Mouse (Mus musculus): ENCODE measurements around the gene Inka2. TPM values are rescaled to one million over a fixed set of nuclear protein-coding genes. Genes with fewer than 3 reads are reported as not detected.
A peak's percentile ranks its signal among the peaks of the same experiment; 100 is the strongest.
"Not testable (repeated sequence)": the region's sequence is repeated elsewhere in the genome, so short reads cannot be mapped to it uniquely, and the experiment has no call there.

Gene Inka2
- total RNA-seq, 2 experiments from 2014 or later, result not detected

- no peak for ATAC-seq (replicated peaks; ENCODE audit: low FRiP score, poor library complexity, severe bottlenecking)
Measured at GRCm38 (mm10) chr3:105695476-105696386, 8.7 kb upstream of the Inka2 start.

GRCm38 (mm10) chr3:105696387-105697147 is 7.8 kb upstream of the Inka2 start:
- no peak for ATAC-seq (replicated peaks; ENCODE audit: low FRiP score, poor library complexity, severe bottlenecking)

- no peak for ATAC-seq (replicated peaks; ENCODE audit: low FRiP score, poor library complexity, severe bottlenecking)
Measured at GRCm38 (mm10) chr3:105697148-105697441, 7.3 kb upstream of the Inka2 start.

GRCm38 (mm10) chr3:105698311-105698710 is 6.1 kb upstream of the Inka2 start:
- peak; percentile 49 for ATAC-seq (replicated peaks; ENCODE audit: low FRiP score, poor library complexity, severe bottlenecking)

- ATAC-seq (replicated peaks; ENCODE audit: low FRiP score, poor library complexity, severe bottlenecking), result peak; percentile 90
Measured at GRCm38 (mm10) chr3:105699241-105699933, 5.0 kb upstream of the Inka2 start.

GRCm38 (mm10) chr3:105700786-105701185 is 3.6 kb upstream of the Inka2 start:
- not testable (repeated sequence) for ATAC-seq (replicated peaks; ENCODE audit: low FRiP score, poor library complexity, severe bottlenecking)

GRCm38 (mm10) chr3:105701399-105701798 is 3.0 kb upstream of the Inka2 start:
- ATAC-seq (replicated peaks; ENCODE audit: low FRiP score, poor library complexity, severe bottlenecking), result 0 out of 2 replicates have a peak, but pooled peaks have one; percentile 7

- ATAC-seq (replicated peaks; ENCODE audit: low FRiP score, poor library complexity, severe bottlenecking), result no peak
Measured at GRCm38 (mm10) chr3:105703571-105703970, 828 bp upstream of the Inka2 start.

GRCm38 (mm10) chr3:105705061-105705549 is 706 bp downstream of the Inka2 start:
- ATAC-seq (replicated peaks; ENCODE audit: low FRiP score, poor library complexity, severe bottlenecking), result peak; percentile 16; the same call in 1 of the 2 replicates

- no peak for ATAC-seq (replicated peaks; ENCODE audit: low FRiP score, poor library complexity, severe bottlenecking)
Measured at GRCm38 (mm10) chr3:105705561-105705960, 1.2 kb downstream of the Inka2 start.

- ATAC-seq (replicated peaks; ENCODE audit: low FRiP score, poor library complexity, severe bottlenecking), result no peak
Measured at GRCm38 (mm10) chr3:105706366-105707020, 2.1 kb downstream of the Inka2 start.

GRCm38 (mm10) chr3:105707590-105707989 is 3.2 kb downstream of the Inka2 start:
- no peak for ATAC-seq (replicated peaks; ENCODE audit: low FRiP score, poor library complexity, severe bottlenecking)

- no peak for ATAC-seq (replicated peaks; ENCODE audit: low FRiP score, poor library complexity, severe bottlenecking)
Measured at GRCm38 (mm10) chr3:105710246-105710645, 5.8 kb downstream of the Inka2 start.

- ATAC-seq (replicated peaks; ENCODE audit: low FRiP score, poor library complexity, severe bottlenecking), result no peak
Measured at GRCm38 (mm10) chr3:105711741-105712140, 7.3 kb downstream of the Inka2 start.

- ATAC-seq (replicated peaks; ENCODE audit: low FRiP score, poor library complexity, severe bottlenecking), result no peak
Measured at GRCm38 (mm10) chr3:105712827-105713226, 8.4 kb downstream of the Inka2 start.

- no peak for ATAC-seq (replicated peaks; ENCODE audit: low FRiP score, poor library complexity, severe bottlenecking)
Measured at GRCm38 (mm10) chr3:105714091-105714819, 9.9 kb downstream of the Inka2 start.

- no peak for ATAC-seq (replicated peaks; ENCODE audit: low FRiP score, poor library complexity, severe bottlenecking)
Measured at GRCm38 (mm10) chr3:105714820-105715167, 10.4 kb downstream of the Inka2 start.

GRCm38 (mm10) chr3:105716353-105717000 is 12.1 kb downstream of the Inka2 start:
- ATAC-seq (replicated peaks; ENCODE audit: low FRiP score, poor library complexity, severe bottlenecking), result no peak

All from erythroid progenitor cell, adult 5-6 weeks (primary cell).